Mouse (Mus musculus) spleen, embryonic (tissue): ENCODE measurements around the gene Iqgap3.

Source experiments
- CTCF ChIA-PET: fragments of 350-600 bp; sonication (Branson Sonifier 250); formaldehyde crosslinking; loops from one replicate; lab custom pipeline; 2022; lab: Charles Lee

Gene Iqgap3

DNA sequence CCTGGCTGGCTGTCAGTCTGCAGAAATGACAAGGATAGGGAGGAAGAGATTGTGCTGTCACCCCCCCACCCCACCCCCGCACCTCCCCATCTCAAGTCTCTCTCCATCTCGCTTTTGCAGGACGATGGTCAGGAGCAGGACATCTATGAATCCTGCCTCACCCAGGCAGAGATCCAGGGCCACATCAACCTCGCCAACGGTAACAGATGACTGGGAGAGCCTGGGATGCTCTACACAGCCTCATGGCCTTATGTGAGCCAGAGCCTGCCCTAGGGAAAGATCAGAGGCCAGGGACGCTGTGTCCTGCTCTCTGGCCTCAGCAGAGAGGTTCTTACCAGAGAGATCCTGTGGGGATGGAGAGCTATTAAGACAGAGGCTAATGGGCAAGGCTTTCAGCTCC, 8.8 kb downstream of the Iqgap3 start:
- CTCF ChIA-PET = no interaction called here

DNA sequence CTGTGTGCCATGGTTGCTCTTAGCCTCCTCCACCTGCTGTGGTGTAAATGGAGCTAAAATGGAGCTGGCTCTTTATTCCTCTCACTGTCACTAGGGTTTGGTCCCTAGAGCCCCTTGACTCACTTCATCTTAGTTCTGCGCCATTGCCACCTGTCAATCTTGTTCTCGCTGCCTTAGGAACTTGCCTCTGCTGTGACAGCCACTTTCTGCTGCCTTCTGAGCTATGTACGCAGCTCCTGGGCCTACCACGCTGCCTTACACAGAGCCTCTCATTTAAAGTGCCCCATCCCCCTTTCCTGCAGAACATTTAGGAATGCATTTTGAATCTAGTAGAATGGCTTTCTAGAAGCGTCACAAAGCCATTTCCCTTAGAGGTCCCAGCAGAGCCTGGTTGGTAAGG, 12.4 kb downstream of the Iqgap3 start:
- CTCF ChIA-PET = no interaction called here

DNA sequence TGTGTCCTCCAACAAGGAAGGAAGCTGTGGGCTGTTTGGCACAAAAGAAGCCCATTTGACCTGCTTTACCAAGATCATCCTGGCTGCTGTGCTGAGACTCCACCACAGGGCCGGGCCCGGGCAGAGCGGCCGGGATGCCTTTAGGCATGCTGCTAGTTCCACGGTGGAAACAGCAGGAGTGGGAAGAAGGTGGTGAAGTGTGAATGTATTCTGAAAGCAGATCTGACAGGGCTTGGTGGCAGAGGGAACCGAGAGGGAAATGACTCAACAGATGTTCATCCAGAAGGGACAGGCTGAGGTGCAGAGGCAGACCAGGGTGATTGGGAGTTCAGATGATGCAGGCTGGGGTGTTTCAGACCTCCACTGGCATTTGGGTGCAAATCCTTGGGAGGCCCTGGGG, 15.9 kb downstream of the Iqgap3 start:
- CTCF ChIA-PET = no interaction called here

GRCm38 (mm10) chr3:88100251-88100650, 18.5 kb downstream of the Iqgap3 start:
- CTCF ChIA-PET = interaction anchor here (0.5 kb wide), 1 partner anchor 824 kb away, joined by 5 read pairs; no protein-coding TSS in a partner anchor

GRCm38 (mm10) chr3:88101736-88102135, 20.0 kb downstream of the Iqgap3 start:
- CTCF ChIA-PET = no interaction called here

GRCm38 (mm10) chr3:88102196-88102595, 20.4 kb downstream of the Iqgap3 start:
- CTCF ChIA-PET = no interaction called here

GRCm38 (mm10) chr3:88102611-88103010, 20.8 kb downstream of the Iqgap3 start:
- CTCF ChIA-PET = no interaction called here

DNA sequence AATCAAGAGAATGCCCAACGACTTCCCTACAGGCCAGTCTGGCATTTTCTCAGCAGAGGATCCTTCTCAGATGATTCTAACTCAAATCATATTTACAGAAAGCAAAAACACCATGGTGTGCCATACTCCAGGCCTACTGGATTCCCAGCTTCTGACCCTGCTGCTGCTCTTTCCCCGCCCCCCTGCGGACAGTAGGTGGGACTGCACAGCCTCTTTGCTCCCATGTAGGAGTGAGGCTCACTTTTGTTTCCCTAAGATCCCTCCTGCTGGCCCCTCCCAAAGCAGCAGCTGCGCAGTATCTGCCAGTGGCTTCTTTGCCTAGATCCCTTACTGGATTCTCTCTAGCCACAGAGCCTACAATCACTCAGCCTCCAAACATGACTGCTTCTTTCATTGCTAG, 24.4 kb downstream of the Iqgap3 start:
- CTCF ChIA-PET = interaction anchor here (0.6 kb wide), 1 partner anchor 61 kb away, joined by 4 read pairs; no protein-coding TSS in a partner anchor

- CTCF ChIA-PET = interaction anchor here (0.6 kb wide), 1 partner anchor 48 kb away, joined by 3 read pairs; no protein-coding TSS in a partner anchor
Observed at GRCm38 (mm10) chr3:88109126-88109525, 27.4 kb downstream of the Iqgap3 start.

GRCm38 (mm10) chr3:88114396-88114795, 32.6 kb downstream of the Iqgap3 start:
- CTCF ChIA-PET = no interaction called here

DNA sequence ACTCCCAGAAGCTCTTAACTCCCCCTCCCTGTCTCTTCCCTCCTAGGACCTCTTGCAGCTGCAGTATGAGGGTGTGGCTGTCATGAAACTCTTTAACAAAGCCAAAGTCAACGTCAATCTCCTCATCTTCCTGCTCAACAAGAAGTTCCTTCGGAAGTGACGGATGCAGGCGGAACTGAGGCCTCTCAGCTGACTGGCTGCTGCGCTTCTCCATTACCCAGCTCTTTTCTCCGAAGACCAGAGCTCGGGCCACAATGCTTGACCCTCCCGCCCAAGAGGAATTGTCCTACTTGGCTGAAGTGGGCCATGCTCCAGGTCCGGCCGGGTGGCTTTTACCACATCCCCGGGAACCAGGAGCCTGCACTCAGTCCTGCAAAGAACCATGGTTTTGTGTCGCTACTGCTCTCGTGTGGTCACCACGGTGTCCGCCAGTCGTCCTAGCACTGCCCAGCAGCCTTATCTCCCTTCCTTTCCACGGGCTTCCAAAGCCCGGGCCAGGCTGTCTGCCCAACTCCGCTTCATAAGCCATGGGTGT, 38.4 kb downstream of the Iqgap3 start:
- CTCF ChIA-PET = no interaction called here

GRCm38 (mm10) chr3:88121164-88122131, 39.7 kb downstream of the Iqgap3 start:
- CTCF ChIA-PET = no interaction called here

DNA sequence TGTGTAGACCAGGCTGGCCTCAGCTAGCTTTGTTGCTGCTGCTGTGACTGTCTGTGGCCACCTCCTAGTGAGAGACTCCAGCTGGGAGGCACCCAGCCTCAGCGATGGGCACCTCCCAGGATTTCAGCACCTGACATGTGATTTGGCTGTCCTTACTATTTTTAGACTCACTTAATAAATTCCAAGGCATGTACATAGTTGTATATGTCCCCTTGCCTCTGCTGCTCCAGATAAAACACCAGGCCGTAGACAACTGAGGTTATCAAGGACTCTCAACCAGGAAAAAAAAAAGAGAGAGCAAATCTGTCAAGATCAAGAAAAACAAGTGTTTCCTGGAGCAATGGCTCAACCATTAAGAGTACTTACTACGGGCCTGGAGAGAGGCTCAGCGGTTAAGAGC, 43.4 kb downstream of the Iqgap3 start:
- CTCF ChIA-PET = no interaction called here

DNA sequence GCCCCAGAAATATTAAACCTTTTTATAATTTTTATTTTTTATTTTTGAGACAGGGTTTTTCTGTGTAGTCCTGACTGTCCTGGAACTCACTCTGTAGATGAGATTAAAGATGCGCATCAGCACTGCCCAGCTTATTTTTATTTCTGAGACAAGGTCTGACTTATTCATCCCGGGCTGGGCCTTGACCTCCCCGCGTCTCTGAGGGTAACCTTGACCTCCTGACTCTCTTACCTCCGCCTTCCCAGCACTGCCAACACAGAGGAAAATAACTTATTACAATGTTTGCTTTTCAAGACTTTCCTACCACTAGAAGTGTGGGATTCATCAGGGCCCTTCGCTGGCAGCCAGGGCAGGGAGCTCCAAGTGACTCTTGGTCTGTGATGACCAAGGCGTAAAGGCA, 44.4 kb downstream of the Iqgap3 start:
- CTCF ChIA-PET = no interaction called here

DNA sequence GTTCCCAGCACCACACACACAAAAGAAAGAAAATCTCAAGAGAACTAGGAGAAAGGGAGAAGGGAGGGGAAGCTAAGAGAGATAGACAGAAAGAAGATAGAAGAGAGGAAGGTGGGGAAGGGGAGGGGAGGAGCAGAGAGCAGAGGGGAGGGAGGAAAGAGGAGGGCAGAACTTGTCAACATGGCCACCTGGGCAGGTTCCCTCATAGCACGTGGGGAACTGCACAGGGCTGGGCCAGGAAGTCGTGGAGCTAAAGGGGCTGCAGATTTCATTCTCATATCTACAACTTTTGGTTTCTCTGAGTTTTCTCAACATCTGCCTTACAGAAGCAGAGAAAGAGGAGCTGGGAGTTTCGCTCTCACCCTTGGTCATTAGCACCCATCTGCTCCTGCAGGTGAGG, 45.9 kb downstream of the Iqgap3 start:
- CTCF ChIA-PET = interaction anchor here (0.7 to 1.2 kb wide), 2 partner anchors 29 to 280 kb away, joined by 3 to 4 read pairs; no protein-coding TSS in a partner anchor

DNA sequence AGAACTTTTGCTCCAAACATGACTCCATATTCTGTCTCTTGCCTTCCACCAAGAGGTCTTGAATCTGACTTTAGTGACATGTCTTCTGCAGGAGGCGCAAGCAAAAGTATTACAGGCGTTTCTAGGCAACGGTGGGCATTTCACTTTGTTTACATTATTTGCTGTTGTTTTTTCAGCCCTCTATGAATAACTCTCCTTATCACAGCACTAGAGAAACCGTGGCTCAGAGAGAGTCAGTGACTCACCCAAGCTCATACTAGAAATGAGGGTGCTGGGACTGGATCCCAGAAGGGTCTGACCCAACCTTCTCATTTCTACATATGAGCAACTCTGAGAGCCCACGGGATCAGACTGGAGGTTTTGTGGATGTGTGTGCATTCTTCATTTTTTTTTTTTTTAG, 46.3 kb downstream of the Iqgap3 start:
- CTCF ChIA-PET = interaction anchor here (1.2 kb wide), 1 partner anchor 29 kb away, joined by 3 read pairs; no protein-coding TSS in a partner anchor

- CTCF ChIA-PET = no interaction called here
Observed at GRCm38 (mm10) chr3:88129006-88129405, 47.2 kb downstream of the Iqgap3 start.

DNA sequence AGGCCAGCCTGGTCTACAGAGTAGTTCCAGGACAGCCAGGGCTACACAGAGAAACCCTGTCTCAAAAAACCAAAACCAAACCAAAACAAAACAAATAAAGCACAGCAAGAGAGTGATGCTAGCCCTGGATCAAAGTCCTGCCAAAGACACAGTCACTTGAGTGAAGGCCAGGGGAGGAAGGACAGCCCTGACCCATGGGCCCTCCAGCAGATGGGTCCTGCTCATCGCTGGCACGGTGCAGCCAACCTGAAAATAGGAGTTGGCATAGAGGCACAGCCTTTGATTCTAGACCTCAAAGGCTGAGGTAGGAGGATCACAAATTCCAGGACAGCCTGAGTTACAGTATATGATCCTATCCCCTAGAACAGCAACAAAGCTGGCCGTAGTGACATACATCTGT, 49.3 kb downstream of the Iqgap3 start:
- CTCF ChIA-PET = no interaction called here

DNA sequence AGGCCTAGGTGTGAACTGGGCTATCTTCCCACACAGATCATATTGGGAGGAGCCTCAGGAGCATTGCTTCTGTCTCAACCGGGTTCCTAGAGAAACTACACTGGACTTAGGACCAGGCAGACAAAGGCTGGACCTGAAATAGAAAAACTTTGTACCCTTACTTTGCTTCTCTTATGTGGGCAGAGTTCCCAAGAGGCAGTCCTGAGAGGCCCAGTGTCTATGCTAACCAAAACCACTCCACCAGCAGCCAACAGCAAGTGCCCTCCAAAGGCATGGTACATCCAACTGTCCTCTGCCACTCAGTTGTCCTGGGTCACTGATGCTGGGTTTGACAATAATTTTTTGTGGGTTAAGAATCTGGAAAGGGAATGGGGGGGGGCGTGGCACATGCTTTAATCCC, 50.7 kb downstream of the Iqgap3 start:
- CTCF ChIA-PET = interaction anchor here (0.6 kb wide), 1 partner anchor 45 kb away, joined by 9 read pairs; no protein-coding TSS in a partner anchor

- CTCF ChIA-PET = interaction anchor here (1.0 kb wide), 1 partner anchor 24 kb away, joined by 3 read pairs; no protein-coding TSS in a partner anchor
Observed at GRCm38 (mm10) chr3:88133187-88133771, 51.5 kb downstream of the Iqgap3 start.

- CTCF ChIA-PET = interaction anchor here (0.7 kb wide), 1 partner anchor 204 kb away, joined by 3 read pairs; no protein-coding TSS in a partner anchor
Observed at GRCm38 (mm10) chr3:88136346-88136745, 54.6 kb downstream of the Iqgap3 start.

GRCm38 (mm10) chr3:88136945-88137494, 55.2 kb downstream of the Iqgap3 start:
- CTCF ChIA-PET = interaction anchor here (0.7 to 2.0 kb wide), 3 partner anchors 13 to 198 kb away, joined by 3 to 14 read pairs (median 3); no protein-coding TSS in a partner anchor
